Mouse (Mus musculus): ENCODE data around the gene Olfr713. TPM values are rescaled to one million over a fixed set of nuclear protein-coding genes. Genes with fewer than 3 reads are reported as not detected.

The Olfr713 gene
- not detected for polyA plus RNA-seq (2017; shearing (Covaris generic))

DNA sequence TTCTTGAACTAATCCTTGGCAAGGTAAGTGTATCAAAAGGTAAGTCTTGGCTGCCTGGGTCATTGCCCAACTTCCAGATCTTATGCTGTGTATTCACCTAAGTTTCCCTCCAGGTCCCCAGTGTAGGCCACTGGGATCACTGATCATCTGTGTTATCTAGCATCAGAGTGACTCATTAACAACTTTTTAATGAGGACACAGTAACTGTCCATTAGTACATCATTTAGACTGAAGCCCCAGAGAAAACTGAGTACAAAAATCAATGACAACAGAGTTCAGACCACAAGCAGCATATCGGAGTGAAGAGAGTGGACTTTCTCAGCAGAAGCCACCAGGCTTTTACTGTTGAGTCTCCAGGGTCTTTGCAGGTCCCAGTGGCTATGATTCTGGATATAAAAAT lies at the start of gene Olfr713:
TSS of gene Olfr713 (plus strand) at position 301 of the 400 bp plus-strand sequence.
- ATAC-seq: no peak

DNA sequence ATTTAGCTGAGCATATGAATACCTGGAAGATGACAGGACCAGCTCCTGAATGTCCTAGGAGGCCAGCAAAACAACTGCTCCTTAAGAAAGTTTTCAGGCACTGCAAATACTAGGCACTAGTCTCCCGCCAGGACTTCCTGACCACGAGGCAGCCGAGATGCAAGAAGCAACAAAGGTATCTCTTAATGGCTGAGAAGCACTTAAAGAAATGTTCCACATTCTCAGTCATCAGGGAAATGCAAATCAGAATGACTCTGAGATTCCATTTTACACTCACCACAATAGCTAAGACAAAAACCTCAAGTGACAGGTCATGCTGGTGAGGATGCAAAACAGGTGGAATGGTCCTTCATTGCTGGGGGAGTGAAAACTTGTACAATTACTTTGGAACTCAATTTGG lies 45.7 kb upstream of the Olfr713 start:
- ATAC-seq: no peak

GRCm38 (mm10) chr7:107000798-107001197 lies 30.2 kb upstream of the Olfr713 start:
- ATAC-seq: no peak

- ATAC-seq: no peak
Observed at GRCm38 (mm10) chr7:107004169-107004568, 26.8 kb upstream of the Olfr713 start.

- no peak for ATAC-seq
Observed at GRCm38 (mm10) chr7:107005972-107006371, 25.0 kb upstream of the Olfr713 start, which contains the start of gene Olfr2. Olfr2 (minus strand) TSS chr7:107006072.

- no peak for ATAC-seq
Observed at GRCm38 (mm10) chr7:107039934-107040563, 9.1 kb downstream of the Olfr713 start.

GRCm38 (mm10) chr7:107043136-107043535 lies 12.2 kb downstream of the Olfr713 start:
- no peak for ATAC-seq

GRCm38 (mm10) chr7:107044407-107044806 lies 13.4 kb downstream of the Olfr713 start:
- ATAC-seq: no peak

DNA sequence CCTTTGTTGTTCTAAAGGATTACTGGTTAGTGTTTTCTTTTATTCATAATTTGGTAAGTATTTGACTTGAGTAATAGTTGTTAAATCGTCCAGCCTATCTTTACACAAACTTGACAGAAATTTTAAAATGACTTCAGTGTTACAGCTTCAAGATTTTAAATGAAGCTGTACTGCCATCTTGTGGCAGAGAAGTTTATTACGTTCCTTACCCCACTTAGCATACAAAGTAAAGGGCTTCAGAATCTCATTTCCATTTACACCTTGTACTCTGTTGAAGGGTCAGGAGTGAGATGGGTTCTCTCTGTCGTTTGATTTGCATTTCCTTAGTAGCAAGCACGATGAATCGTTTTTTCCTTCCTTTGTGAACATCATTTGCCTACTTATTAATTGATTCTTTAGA lies 14.9 kb downstream of the Olfr713 start:
- peak; percentile 46 for ATAC-seq

GRCm38 (mm10) chr7:107047578-107047977 lies 16.6 kb downstream of the Olfr713 start:
- ATAC-seq: no peak

GRCm38 (mm10) chr7:107070681-107071080 lies 39.7 kb downstream of the Olfr713 start, which contains the start of gene Olfr714:
Olfr714 (plus strand) TSS chr7:107070981.
- no peak for ATAC-seq

Other genes with a start within 250 kb of the Olfr713 start
- not detected for gene Olfr699, start 238.0 kb upstream of the Olfr713 start, polyA plus RNA-seq (2017; shearing (Covaris generic))
- gene Olfr700, start 222.3 kb upstream of the Olfr713 start, polyA plus RNA-seq (2017; shearing (Covaris generic)): not detected
- gene Olfr701, start 217.0 kb upstream of the Olfr713 start, polyA plus RNA-seq (2017; shearing (Covaris generic)): not detected
- gene Olfr702, start 197.3 kb upstream of the Olfr713 start, polyA plus RNA-seq (2017; shearing (Covaris generic)): not detected
- gene Olfr703, start 187.8 kb upstream of the Olfr713 start, polyA plus RNA-seq (2017; shearing (Covaris generic)): not detected
- gene Olfr704, start 168.0 kb upstream of the Olfr713 start, polyA plus RNA-seq (2017; shearing (Covaris generic)): not detected
- gene Olfr705, start 154.3 kb upstream of the Olfr713 start, polyA plus RNA-seq (2017; shearing (Covaris generic)): not detected
- gene Olfr706, start 143.0 kb upstream of the Olfr713 start, polyA plus RNA-seq (2017; shearing (Covaris generic)): not detected
- not detected for gene Olfr707, start 129.9 kb upstream of the Olfr713 start, polyA plus RNA-seq (2017; shearing (Covaris generic))
- not detected for gene Olfr1532-ps1, start 123.2 kb upstream of the Olfr713 start, polyA plus RNA-seq (2017; shearing (Covaris generic))
- gene Olfr709-ps1, start 99.0 kb upstream of the Olfr713 start, polyA plus RNA-seq (2017; shearing (Covaris generic)): not detected
- gene Olfr710, start 82.9 kb upstream of the Olfr713 start, polyA plus RNA-seq (2017; shearing (Covaris generic)): not detected
- gene Olfr6, start 67.2 kb upstream of the Olfr713 start, polyA plus RNA-seq (2017; shearing (Covaris generic)): under 1 TPM in 1 of 2 experiments, not detected in 1; 0.08 TPM
- gene Olfr711, start 55.7 kb upstream of the Olfr713 start, polyA plus RNA-seq (2017; shearing (Covaris generic)): not detected
- not detected for gene Olfr2, start 25.1 kb upstream of the Olfr713 start, polyA plus RNA-seq (2017; shearing (Covaris generic))
- not detected for gene Olfr714, start 39.8 kb downstream of the Olfr713 start, polyA plus RNA-seq (2017; shearing (Covaris generic))
- gene Olfr17, start 62.0 kb downstream of the Olfr713 start, polyA plus RNA-seq (2017; shearing (Covaris generic)): not detected
- not detected for gene Olfr715b, start 79.2 kb downstream of the Olfr713 start, polyA plus RNA-seq (2017; shearing (Covaris generic))
- gene Olfr715, start 99.9 kb downstream of the Olfr713 start, polyA plus RNA-seq (2017; shearing (Covaris generic)): not detected
- under 1 TPM in 1 of 2 experiments, not detected in 1; 0.12 TPM for gene Olfr716, start 107.2 kb downstream of the Olfr713 start, polyA plus RNA-seq (2017; shearing (Covaris generic))
- gene Nlrp14, start 135.8 kb downstream of the Olfr713 start, polyA plus RNA-seq (2017; shearing (Covaris generic)): not detected
- gene Rbmxl2, start 178.3 kb downstream of the Olfr713 start, polyA plus RNA-seq (2017; shearing (Covaris generic)): not detected